Mouse (Mus musculus) intestine, postnatal 0 days (tissue): ENCODE data around the gene Bbs1. TPM values are rescaled to one million over a fixed set of nuclear protein-coding genes. Genes with fewer than 3 reads are reported as not detected.

Experiments
- ATAC-seq: fragments of 200-750 bp; cut with Nextera tagmentation; 2 replicates; pipeline ENCODE4 v1.8.0; 2017; ENCODE audit warnings: mild to moderate bottlenecking, moderate TSS enrichment, moderate library complexity
- H3K27ac ChIP-seq: fragments of 300-500 bp; sonication (generic); 2 replicates; pipeline ENCODE4 v1.5.1; 2014; ENCODE audit warnings: mild to moderate bottlenecking, low read depth, low read length, moderate library complexity
- H3K27me3 ChIP-seq: fragments of 300-500 bp; sonication (generic); replicated peaks from 2 replicates; pipeline ENCODE4 v1.6.1; 2014; ENCODE audit warnings: low read length, mixed read lengths; ENCODE audit not compliant: control insufficient read depth, insufficient read depth
- H3K36me3 ChIP-seq: fragments of 300-500 bp; sonication (generic); 2 replicates; pipeline ENCODE4 v1.6.1; 2014; ENCODE audit warnings: mild to moderate bottlenecking, moderate library complexity; ENCODE audit not compliant: control insufficient read depth, insufficient read depth
- H3K4me1 ChIP-seq: fragments of 300-500 bp; sonication (generic); replicated peaks from 2 replicates; pipeline ENCODE4 v1.6.1; 2014; ENCODE audit warnings: antibody characterized with exemption, low read length, mixed read lengths; ENCODE audit not compliant: control insufficient read depth, insufficient read depth
- H3K4me2 ChIP-seq: fragments of 300-500 bp; sonication (generic); replicated peaks from 2 replicates; pipeline ENCODE4 v1.6.1; 2014; ENCODE audit warnings: low read depth, mild to moderate bottlenecking, moderate library complexity
- H3K4me3 ChIP-seq: fragments of 300-500 bp; sonication (generic); 2 replicates; pipeline ENCODE4 v1.5.1; 2014; ENCODE audit warnings: low read depth, low read length
- H3K9ac ChIP-seq: fragments of 300-500 bp; sonication (generic); 2 replicates; pipeline ENCODE4 v1.6.1; 2014; ENCODE audit warnings: mild to moderate bottlenecking, low read depth, low read length
- H3K9me3 ChIP-seq: fragments of 300-500 bp; sonication (generic); 2 replicates; pipeline ENCODE4 v1.6.1; 2016; ENCODE audit warnings: mixed run types; ENCODE audit not compliant: control insufficient read depth
- CTCF ChIP-seq: sonication (generic); IDR thresholded peaks from 2 replicates; pipeline ENCODE4 v1.5.1; 2016; ENCODE audit warnings: low read depth, mild to moderate bottlenecking, control low read depth, antibody characterized with exemption, moderate library complexity
- WGBS: fragments of 180-500 bp; shearing (Covaris S2); extraction: QIAGEN DNeasy Blood & Tissue Kit; methylation state at CpG from one replicate; pipeline ENCODE4 v1.1.7; 2014; 5-methylcytosine and 5-hydroxymethylcytosine counted together
- polyA plus RNA-seq: library from polyadenylated mRNA; unstranded; fragments of >200 nt; fragmentation: Nextera tagmentation; extraction: Ambion mirVana; gene quantifications from 2 replicates; pipeline ENCODE4 v1.2.1, GENCODE M21; 2015

The Bbs1 gene
- polyA plus RNA-seq, 1 experiment from 2014 or later, result 0.98 TPM

GRCm38 (mm10) chr19:4916827-4917226 is 10.4 kb upstream of the Bbs1 start:
- no peaks in the 10 kb centered on the region for H3K4me1 ChIP-seq
- H3K9me3 ChIP-seq, result no peaks in the 10 kb centered on the region
- peaks cover 97% of the 10 kb centered on the region for H3K36me3 ChIP-seq
- H3K4me2 ChIP-seq, result no peak overlapping the region
- H3K4me3 ChIP-seq, result no peak overlapping the region
- H3K27me3 ChIP-seq, result no peaks in the 10 kb centered on the region
- H3K27ac ChIP-seq, result no peak overlapping the region
- no peak for TF ChIP-seq CTCF
- WGBS, result 72% methylated on average over 10 of the region's 10 CpGs
- H3K9ac ChIP-seq, result no peak overlapping the region
- ATAC-seq, result no peak

- ATAC-seq, result no peak
- no peak for TF ChIP-seq CTCF
- Histone ChIP-seq H3K9me3 (no peaks in the 10 kb centered on the region), H3K4me2 (no peak overlapping the region), H3K27me3 (no peaks in the 10 kb centered on the region), H3K9ac (no peak overlapping the region), H3K36me3 (peaks cover 97% of the 10 kb centered on the region), H3K27ac (peak overlapping the region; percentile 15; the same call in 1 of the 2 replicates), H3K4me3 (no peak overlapping the region), H3K4me1 (no peaks in the 10 kb centered on the region)
- WGBS, result 89% methylated on average over 15 of the region's 15 CpGs
Measured at GRCm38 (mm10) chr19:4915924-4916603, 9.6 kb upstream of the Bbs1 start.

DNA sequence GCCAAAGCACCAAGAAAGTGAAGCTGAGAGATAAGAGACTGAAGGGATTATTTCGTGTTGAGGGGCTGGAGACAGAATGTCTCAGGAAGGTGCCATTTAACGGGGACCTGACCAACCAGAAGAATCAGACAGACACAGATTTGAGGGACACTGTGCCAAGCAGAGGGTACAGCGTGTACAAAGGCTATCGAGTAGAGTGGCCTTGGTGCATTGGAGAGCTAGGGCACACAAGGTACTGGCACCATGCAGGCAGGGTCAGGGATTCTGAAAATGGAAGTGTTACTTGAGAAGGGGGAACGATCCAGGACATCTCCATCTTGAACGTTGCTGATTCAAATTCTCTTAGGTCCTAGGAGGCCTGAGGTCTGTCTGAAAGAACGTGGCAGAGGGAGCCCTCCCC is 2.9 kb upstream of the Bbs1 start:
- no peak overlapping the region for H3K4me3 ChIP-seq
- no peaks in the 10 kb centered on the region for H3K9me3 ChIP-seq
- H3K4me1 ChIP-seq, result no peaks in the 10 kb centered on the region
- no peak overlapping the region for H3K9ac ChIP-seq
- WGBS, result 88% methylated on average over 7 of the region's 7 CpGs
- no peak for TF ChIP-seq CTCF
- H3K27me3 ChIP-seq, result no peaks in the 10 kb centered on the region
- ATAC-seq, result no peak
- H3K4me2 ChIP-seq, result no peak overlapping the region
- no peak overlapping the region; the same call in 1 of the 2 replicates for H3K27ac ChIP-seq
- H3K36me3 ChIP-seq, result peaks cover 71% of the 10 kb centered on the region

GRCm38 (mm10) chr19:4908107-4908506 is 1.7 kb upstream of the Bbs1 start:
- Histone ChIP-seq H3K9ac (no peak overlapping the region), H3K4me1 (no peaks in the 10 kb centered on the region), H3K27ac (no peak overlapping the region), H3K36me3 (peaks cover 58% of the 10 kb centered on the region), H3K27me3 (no peaks in the 10 kb centered on the region), H3K4me2 (no peak overlapping the region), H3K9me3 (no peaks in the 10 kb centered on the region), H3K4me3 (no peak overlapping the region)
- TF ChIP-seq CTCF, result peak; percentile 78
- no peak for ATAC-seq
- WGBS, result 85% methylated on average over 4 of the region's 4 CpGs

DNA sequence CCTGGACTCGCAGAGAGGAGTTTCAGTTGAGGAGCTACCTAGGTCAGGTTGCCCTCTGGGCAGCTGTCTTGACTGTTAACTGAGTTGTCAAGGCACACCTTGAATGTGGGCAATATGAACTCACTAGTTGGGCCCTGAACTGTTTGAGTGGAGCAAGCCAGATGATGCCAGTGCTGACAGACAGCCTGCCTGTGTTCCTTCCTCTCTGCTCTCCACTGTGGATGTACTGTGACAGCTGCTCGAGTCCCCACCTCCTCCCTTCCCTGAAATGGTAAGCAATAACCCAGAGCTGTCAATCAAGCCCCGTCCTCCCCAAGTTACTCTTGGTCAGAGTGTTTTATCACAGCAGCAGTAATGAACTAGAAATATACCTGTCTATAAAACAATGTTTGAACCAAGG is 6.5 kb downstream of the Bbs1 start:
- Histone ChIP-seq H3K4me1 (no peaks in the 10 kb centered on the region), H3K9me3 (no peaks in the 10 kb centered on the region), H3K36me3 (no peaks in the 10 kb centered on the region), H3K27me3 (no peaks in the 10 kb centered on the region), H3K27ac (no peak overlapping the region), H3K4me2 (no peak overlapping the region), H3K4me3 (no peak overlapping the region), H3K9ac (no peak overlapping the region)
- ATAC-seq, result no peak
- TF ChIP-seq CTCF, result no peak
- 74% methylated on average over 3 of the region's 3 CpGs for WGBS

DNA sequence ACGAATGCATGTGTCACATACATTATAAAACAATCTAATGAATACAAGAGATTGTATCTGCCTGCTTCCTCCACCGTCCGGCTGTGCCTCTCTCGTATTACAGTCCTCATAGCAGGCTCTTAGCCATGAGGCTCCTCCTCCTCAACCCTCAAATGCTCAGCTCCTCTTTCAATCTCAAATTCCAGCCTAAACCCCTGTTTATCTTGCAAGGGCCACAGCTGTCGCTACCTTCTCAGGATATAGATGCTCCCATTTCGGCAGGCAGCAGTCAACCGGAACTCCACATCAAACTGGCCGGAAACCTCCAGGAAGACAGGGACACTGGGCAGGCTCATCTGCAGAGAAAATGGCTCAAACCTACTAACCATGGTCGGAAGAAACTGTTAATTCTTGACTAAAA is 7.5 kb downstream of the Bbs1 start:
- 78% methylated on average over 9 of the region's 9 CpGs for WGBS
- H3K4me2 ChIP-seq, result no peak overlapping the region
- H3K4me1 ChIP-seq, result no peaks in the 10 kb centered on the region
- H3K36me3 ChIP-seq, result no peaks in the 10 kb centered on the region
- no peak overlapping the region for H3K4me3 ChIP-seq
- H3K9me3 ChIP-seq, result no peaks in the 10 kb centered on the region
- no peak for ATAC-seq
- H3K27ac ChIP-seq, result no peak overlapping the region
- no peak for TF ChIP-seq CTCF
- H3K27me3 ChIP-seq, result no peaks in the 10 kb centered on the region
- no peak overlapping the region for H3K9ac ChIP-seq
